Mouse (Mus musculus): ENCODE data around the gene Dnah2. TPM values are rescaled to one million over a fixed set of nuclear protein-coding genes. Genes with fewer than 3 reads are reported as not detected.
A peak's percentile ranks its signal among the peaks of the same experiment; 100 is the strongest.

Gene Dnah2
- polyA plus RNA-seq, 1 experiment from 2014 or later, result 3.4 TPM

DNA sequence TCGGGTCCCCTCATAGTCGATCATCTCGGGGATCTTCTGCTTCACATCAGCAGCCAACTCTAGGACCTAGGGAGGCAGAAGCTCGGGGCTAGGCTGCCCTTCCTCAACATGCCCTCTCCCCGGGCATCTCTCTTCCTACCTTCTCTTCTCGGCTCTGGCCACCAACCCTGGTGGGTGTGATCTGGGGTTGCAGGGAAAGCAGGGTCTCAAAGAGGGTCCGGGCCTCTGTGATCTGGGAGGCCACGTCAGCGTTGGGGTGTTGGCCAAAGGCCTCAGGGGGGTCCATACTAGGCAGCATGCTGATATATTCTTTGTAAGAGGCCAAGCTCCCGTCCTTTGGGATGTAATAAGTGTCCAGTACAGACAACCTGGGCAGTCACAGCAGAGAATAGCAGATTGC, 126.1 kb downstream of the Dnah2 start:
- WGBS, result 90% methylated on average over 10 of the region's 10 CpGs
- Histone ChIP-seq H3K9me3 (no peaks in the 10 kb centered on the region), H3K9ac (no peak overlapping the region), H3K27me3 (peaks cover 30% of the 10 kb centered on the region), H3K36me3 (no peaks in the 10 kb centered on the region), H3K27ac (replicated peaks) (no peak overlapping the region), H3K4me2 (no peak overlapping the region), H3K4me3 (no peak overlapping the region), H3K4me1 (replicated peaks) (peaks cover 30% of the 10 kb centered on the region)
- no peak for ATAC-seq (ENCODE audit: low FRiP score, low read depth)

DNA sequence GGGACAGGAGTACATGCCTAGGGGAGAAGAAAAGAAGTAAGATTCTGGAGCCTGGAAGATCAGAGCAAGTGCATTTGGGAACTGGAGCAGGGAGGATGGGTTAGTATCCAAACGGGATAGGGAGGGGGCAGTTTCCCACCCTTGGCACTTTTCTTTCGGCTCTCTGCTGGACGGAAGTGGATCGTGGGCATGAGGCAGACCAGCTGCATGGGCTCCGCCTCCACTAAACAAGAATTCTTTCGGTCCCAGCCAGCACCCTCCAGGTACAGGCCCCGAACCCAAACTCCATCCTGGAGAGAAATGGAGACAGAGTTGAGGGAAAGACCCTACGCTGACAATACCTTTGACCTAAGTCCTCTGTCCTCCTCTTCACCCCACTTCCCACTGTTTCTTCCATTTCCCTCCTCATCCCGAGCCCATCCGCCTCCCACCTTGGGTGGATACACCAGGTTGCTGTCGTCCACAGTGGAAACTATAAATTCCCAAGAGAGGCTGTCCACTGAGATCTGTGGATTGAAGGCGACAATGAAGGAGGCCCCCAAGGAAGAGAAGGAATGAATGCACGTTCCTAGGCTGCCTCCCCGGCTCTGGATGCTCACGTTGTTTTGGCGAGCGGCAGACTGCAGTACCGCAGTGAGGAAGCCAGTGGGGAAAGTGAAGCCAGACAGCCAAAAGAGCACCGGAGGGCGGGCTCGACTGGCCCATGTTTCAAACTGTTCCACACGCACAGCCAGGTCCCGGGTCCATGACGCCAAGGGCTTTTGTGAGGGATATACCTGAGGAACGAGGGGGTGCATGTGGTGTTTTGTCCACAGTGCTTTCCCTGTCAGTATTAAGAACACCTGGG, 127.6 kb downstream of the Dnah2 start:
- H3K4me3 ChIP-seq, result no peak overlapping the region

DNA sequence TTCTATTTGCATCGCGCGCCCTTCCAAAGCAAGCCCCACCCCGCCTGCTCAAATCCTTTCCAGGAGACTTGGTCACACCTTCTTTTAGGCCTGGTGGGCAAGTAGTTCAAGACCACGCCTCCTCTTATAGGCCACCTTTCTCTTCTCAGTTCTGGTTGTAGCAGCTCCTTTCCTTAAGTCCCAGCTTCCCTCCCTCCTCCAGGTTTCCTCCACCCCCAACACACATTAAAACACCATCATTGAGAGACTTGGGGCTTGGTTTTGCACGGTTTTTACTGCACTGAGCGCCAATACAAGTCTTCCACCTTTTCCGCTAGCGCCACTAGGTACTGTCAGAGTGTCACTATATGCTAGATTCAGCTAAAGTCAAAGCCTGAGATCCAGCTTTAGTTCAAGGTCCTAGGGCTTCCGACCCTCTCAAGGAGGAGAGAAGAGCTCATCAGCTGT, 128.3 kb downstream of the Dnah2 start:
- H3K4me2 ChIP-seq, result peak overlapping the region; percentile 96
- no peaks in the 10 kb centered on the region for H3K36me3 ChIP-seq
- WGBS, result 8% methylated on average over 10 of the region's 10 CpGs
- H3K9ac ChIP-seq, result peak overlapping the region; percentile 17; the same call in 1 of the 2 replicates
- H3K27ac ChIP-seq (replicated peaks), result no peak overlapping the region
- H3K4me1 ChIP-seq (replicated peaks), result peaks cover 46% of the 10 kb centered on the region
- peak overlapping the region; percentile 65 for H3K4me3 ChIP-seq
- H3K27me3 ChIP-seq, result peaks cover 28% of the 10 kb centered on the region
- no peaks in the 10 kb centered on the region for H3K9me3 ChIP-seq
- ATAC-seq (ENCODE audit: low FRiP score, low read depth), result no peak

More for the DNA sequence above, 127.6 kb downstream of the Dnah2 start:
- H3K9me3 ChIP-seq, result no peaks in the 10 kb centered on the region
- ATAC-seq (ENCODE audit: low FRiP score, low read depth), result no peak
- H3K36me3 ChIP-seq, result no peaks in the 10 kb centered on the region
- peak overlapping the region; percentile 96 for H3K4me2 ChIP-seq
- peaks cover 30% of the 10 kb centered on the region for H3K27me3 ChIP-seq
- H3K9ac ChIP-seq, result no peak overlapping the region
- H3K27ac ChIP-seq (replicated peaks), result no peak overlapping the region
- H3K4me1 ChIP-seq (replicated peaks), result peaks cover 45% of the 10 kb centered on the region
- 12% methylated on average over 25 of the region's 25 CpGs for WGBS

DNA sequence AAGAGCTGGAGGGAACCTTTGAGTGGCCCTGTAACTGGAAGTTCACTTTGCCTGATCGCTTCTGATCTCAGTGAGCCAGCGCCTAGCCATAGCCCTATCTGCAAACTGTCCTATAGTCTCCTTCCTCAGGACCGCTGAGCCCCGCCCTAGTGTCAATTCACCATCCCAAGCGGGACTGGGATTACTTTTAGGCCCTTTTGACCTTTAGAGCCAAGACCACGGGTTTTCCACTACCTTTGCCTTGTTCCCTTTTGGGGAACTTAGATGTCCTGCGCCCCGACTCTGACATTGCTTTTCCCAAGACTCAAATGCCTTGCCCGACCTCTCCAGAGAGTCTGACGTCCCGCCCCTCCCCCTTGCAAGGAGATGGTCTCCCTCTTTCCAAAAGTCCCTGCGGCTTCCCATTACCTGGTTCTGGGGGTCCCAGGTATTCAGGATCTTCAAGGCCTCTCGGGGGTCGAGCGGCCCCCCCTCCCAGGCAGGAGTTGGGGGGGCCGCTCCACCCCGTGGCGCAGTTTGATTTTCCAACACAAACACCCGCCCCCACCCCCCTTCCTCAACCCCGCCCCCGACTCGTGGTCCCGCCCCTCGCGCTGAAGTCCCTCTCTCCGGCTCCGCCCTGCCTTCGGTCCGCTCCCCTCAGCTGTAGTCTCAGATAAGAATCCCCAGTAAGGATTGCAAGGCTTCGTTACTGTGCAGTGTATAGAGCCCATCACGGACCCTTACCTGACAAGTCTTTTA, 128.9 kb downstream of the Dnah2 start:
- ATAC-seq (ENCODE audit: low FRiP score, low read depth), result no peak
- under 1% methylated on average over 31 of the region's 31 CpGs for WGBS
- H3K36me3 ChIP-seq, result no peaks in the 10 kb centered on the region
- no peaks in the 10 kb centered on the region for H3K9me3 ChIP-seq
- peak overlapping the region; percentile 98 for H3K27ac ChIP-seq (replicated peaks)
- H3K27me3 ChIP-seq, result peaks cover 28% of the 10 kb centered on the region
- peak overlapping the region; percentile 17; the same call in 1 of the 2 replicates for H3K9ac ChIP-seq
- peak overlapping the region; percentile 96 for H3K4me2 ChIP-seq
- peak overlapping the region; percentile 65 for H3K4me3 ChIP-seq
- peaks cover 49% of the 10 kb centered on the region for H3K4me1 ChIP-seq (replicated peaks)

DNA sequence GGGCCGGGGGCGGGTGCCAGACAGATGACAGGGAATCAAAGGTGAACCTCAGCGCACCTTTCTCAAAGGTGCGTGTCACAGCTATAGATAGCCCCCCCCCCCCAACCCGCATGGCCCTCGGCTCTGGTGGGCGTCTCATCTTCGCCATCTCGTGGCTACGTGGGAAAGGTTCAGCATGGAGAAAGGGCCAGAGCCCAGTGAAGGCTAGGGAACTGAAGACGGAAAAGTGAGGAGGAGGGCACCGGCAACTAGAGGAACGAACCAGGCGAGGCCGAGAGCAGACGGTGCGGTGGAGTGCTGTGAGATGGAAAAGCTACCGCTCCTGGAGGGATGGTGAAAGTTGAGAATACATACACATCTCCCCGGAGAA, 129.5 kb downstream of the Dnah2 start:
- H3K27me3 ChIP-seq, result peaks cover 28% of the 10 kb centered on the region
- no peaks in the 10 kb centered on the region for H3K9me3 ChIP-seq
- H3K27ac ChIP-seq (replicated peaks), result peak overlapping the region; percentile 98
- H3K4me3 ChIP-seq, result peak overlapping the region; percentile 65
- ATAC-seq (ENCODE audit: low FRiP score, low read depth), result no peak
- under 1% methylated on average over 19 of the region's 19 CpGs for WGBS
- H3K36me3 ChIP-seq, result no peaks in the 10 kb centered on the region
- H3K9ac ChIP-seq, result peak overlapping the region; percentile 17; the same call in 1 of the 2 replicates
- peak overlapping the region; percentile 96 for H3K4me2 ChIP-seq
- peaks cover 55% of the 10 kb centered on the region for H3K4me1 ChIP-seq (replicated peaks)

DNA sequence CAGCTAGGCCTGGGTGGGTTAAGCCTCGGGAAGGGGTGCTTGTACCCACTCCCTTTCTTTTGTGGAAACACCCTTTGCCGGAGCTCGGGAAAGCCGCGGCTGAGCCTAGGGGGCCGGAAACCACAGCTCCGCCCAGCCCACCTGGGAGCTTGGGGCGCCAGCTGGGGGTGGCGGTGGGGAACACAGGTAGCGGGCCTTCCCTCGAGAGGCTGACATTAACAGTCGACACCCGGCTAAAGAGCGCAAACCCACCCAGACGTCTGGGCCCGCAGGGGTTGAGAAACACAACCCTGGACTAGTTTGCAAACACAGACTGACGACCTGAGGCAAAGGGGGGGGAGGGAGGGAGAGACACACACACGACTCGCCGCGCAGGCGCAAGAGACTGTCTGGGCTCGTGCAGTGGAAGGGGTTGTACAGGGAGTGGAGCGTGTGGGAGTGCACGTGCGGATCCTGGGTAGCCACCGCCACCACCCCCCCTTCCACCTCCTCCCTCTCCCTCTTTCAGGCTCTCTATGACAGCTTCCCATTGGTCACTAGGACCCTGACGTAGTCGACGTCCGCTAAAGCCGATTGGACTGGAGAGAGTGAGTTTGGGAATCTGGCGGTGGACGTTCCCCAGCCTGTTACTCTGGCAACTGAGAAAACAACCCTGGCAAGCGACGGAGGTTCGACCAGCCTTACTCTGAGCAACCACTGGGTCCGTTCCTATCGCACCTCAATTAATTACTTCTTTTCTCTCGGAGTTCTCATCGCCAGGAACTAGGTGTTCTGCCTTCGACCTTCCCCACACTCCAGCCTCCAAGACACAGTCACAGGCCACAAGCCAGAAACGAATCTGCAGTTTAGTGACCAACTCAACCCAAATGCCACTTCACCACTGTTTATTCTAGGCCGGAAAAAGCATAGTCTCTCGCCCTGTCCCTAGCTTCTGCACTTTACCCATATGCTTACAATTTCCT, 130.1 kb downstream of the Dnah2 start:
- Histone ChIP-seq H3K27me3 (peaks cover 28% of the 10 kb centered on the region), H3K9me3 (no peaks in the 10 kb centered on the region), H3K9ac (peak overlapping the region; percentile 41), H3K4me3 (peak overlapping the region; percentile 65), H3K36me3 (no peaks in the 10 kb centered on the region), H3K4me1 (replicated peaks) (peaks cover 61% of the 10 kb centered on the region), H3K27ac (replicated peaks) (peak overlapping the region; percentile 98), H3K4me2 (peak overlapping the region; percentile 96)
- under 1% methylated on average over 45 of the region's 45 CpGs for WGBS
- ATAC-seq (ENCODE audit: low FRiP score, low read depth), result peak; percentile 94

DNA sequence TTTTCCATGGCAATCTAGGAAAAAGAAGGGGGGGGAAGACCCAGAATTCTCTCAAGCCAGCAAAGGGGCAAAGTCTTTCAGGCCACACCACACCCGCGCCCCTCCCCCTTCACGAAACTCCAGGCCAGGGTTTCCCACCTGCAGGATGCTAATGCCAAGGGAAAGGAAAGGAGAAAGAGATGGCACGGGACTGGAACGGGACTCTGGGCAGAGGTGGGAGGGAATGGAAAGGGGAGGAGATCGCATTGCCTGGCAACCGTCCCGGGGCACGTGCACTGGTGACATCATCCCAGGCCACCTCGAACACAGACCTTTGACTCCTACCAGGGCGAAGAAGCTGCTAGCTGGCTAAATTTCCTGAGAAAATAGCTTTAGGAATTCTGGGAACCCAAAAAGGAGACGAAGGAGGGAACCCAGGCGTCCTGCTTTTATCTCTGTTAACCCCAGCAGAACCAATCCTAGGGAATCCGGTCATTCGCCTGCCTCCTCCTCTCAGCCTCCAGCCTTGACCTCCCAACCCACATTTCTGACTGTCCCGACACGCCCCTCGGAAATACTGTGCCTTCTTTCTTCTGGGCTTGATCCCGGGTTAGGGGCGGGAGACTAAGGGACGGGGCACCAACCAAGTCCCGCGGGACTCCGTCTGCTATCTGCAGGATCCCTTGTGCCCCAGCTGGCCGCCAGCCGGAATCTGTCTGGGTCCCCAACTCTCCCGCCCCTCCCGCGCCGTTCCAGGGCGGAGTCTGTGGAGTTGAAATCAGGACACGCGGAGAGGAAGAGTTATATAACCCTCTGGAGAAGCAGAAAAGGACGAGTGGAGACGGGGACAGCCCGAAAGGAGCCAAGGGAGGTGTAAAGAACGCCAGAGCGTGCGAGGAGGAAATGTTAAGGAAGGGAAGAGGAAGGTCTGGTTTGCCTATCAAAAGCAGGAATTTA, 131.2 kb downstream of the Dnah2 start:
- Histone ChIP-seq H3K27ac (replicated peaks) (peak overlapping the region; percentile 98), H3K9me3 (no peaks in the 10 kb centered on the region), H3K36me3 (peaks cover 1% of the 10 kb centered on the region; the same call in 1 of the 2 replicates), H3K9ac (peak overlapping the region; percentile 41), H3K4me2 (peak overlapping the region; percentile 96), H3K4me3 (peak overlapping the region; percentile 65), H3K4me1 (replicated peaks) (peaks cover 72% of the 10 kb centered on the region), H3K27me3 (peaks cover 23% of the 10 kb centered on the region)
- WGBS, result under 1% methylated on average over 39 of the region's 39 CpGs
- peak; percentile 27 for ATAC-seq (ENCODE audit: low FRiP score, low read depth)

DNA sequence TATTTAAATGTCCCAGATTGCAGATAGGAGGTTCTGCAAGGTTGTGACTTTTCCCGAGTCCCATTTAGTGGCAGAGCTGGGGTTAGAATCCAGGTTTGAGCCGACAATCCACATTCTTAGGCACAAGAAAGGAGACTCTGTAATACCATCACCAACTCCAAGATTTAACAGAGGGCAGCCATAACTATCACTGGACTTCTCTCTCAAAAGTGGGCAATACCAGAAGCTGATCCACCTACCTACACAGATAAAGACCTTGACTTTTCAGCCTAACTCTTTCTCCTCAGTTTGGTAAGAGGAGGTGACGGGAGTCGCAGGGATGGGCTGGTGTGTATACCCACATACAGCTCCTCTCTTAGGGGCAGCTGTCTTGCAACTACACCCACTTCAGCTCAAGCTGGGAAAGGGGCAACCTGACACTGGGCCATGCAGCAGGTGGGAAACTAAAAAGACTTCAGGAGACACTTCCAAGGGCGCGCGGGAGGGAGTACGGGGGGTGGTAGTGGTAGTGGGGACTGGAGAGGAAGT, 131.9 kb downstream of the Dnah2 start:
- 1% methylated on average over 8 of the region's 8 CpGs for WGBS
- Histone ChIP-seq H3K27ac (replicated peaks) (peak overlapping the region; percentile 98), H3K36me3 (peaks cover 6% of the 10 kb centered on the region; the same call in 1 of the 2 replicates), H3K4me2 (peak overlapping the region; percentile 96), H3K9ac (peak overlapping the region; percentile 41), H3K27me3 (peaks cover 16% of the 10 kb centered on the region), H3K9me3 (no peaks in the 10 kb centered on the region), H3K4me3 (peak overlapping the region; percentile 65), H3K4me1 (replicated peaks) (peaks cover 79% of the 10 kb centered on the region)
- ATAC-seq (ENCODE audit: low FRiP score, low read depth), result no peak

DNA sequence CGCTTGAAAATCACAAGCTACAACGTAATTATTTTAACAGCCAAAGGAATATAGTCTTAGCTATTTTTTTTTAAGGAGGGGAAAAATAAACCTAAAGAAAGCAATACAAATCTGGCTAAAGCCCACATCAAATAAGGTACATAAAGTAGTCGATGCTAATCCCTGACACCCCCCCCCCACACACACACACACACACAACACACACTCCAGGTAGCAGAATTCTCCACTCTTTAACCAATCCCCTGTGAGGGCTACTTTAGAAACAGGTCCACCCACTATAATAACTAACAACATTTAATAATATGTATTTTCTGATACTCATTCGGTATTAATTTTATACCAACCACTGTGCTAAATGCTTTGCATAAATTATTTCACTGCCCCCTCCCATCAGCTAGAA, 132.4 kb downstream of the Dnah2 start:
- Histone ChIP-seq H3K27ac (replicated peaks) (peak overlapping the region; percentile 98), H3K4me2 (peak overlapping the region; percentile 96), H3K9me3 (no peaks in the 10 kb centered on the region), H3K4me3 (peak overlapping the region; percentile 65), H3K36me3 (peaks cover 9% of the 10 kb centered on the region; the same call in 1 of the 2 replicates), H3K27me3 (peaks cover 12% of the 10 kb centered on the region), H3K4me1 (replicated peaks) (peaks cover 82% of the 10 kb centered on the region), H3K9ac (peak overlapping the region; percentile 41)
- WGBS, result 1% methylated on average over 4 of the region's 4 CpGs
- no peak for ATAC-seq (ENCODE audit: low FRiP score, low read depth)

DNA sequence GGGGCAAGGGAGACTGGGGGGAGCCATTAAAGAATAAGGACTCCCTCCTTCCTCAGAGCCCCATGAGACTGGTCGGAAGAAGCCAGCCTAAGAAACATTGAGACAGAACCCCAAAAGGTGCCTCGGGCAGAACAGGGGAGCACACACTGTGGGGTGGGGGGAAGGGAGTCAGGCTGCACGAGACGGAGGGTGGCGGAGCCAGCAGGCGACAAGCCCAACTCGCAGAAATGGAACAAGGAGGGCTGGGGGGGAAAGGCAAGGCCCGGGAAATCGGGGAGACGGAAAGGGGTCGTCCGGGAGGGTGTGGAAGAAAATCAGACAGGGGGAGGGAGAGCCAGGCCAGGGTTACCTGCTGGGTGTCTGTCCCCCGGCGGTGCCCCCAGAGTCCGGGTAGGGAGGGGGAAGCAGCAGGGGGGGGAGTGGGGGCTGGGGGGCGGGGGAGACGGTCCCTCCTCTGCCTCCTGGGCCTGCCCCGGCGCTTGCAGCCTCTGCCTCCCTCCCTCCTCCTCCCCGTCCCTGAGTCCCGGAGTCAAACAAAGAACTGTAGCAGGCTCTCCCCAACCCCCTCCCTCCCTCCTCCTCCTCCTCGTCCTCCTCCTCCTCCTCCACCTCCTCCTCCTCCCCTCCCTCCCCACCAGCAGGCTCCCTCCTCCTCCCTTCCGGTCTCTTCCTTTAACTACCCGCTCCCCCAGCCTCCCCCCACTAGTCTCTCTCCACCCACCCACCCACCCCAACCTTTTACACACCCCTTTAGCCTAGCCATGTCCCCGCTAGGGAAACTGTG, 133.1 kb downstream of the Dnah2 start:
- peak overlapping the region; percentile 96 for H3K4me2 ChIP-seq
- peak overlapping the region; percentile 86 for H3K9ac ChIP-seq
- H3K27me3 ChIP-seq, result peaks cover 5% of the 10 kb centered on the region; the same call in 1 of the 2 replicates
- peaks cover 9% of the 10 kb centered on the region; the same call in 1 of the 2 replicates for H3K36me3 ChIP-seq
- no peak for ATAC-seq (ENCODE audit: low FRiP score, low read depth)
- peaks cover 79% of the 10 kb centered on the region for H3K4me1 ChIP-seq (replicated peaks)
- peak overlapping the region; percentile 65 for H3K4me3 ChIP-seq
- H3K9me3 ChIP-seq, result no peaks in the 10 kb centered on the region
- WGBS, result under 1% methylated on average over 11 of the region's 25 CpGs
- H3K27ac ChIP-seq (replicated peaks), result peak overlapping the region; percentile 98
